ENCODE assay signal across 19 mouse cellular contexts in the genomic region with DNA sequence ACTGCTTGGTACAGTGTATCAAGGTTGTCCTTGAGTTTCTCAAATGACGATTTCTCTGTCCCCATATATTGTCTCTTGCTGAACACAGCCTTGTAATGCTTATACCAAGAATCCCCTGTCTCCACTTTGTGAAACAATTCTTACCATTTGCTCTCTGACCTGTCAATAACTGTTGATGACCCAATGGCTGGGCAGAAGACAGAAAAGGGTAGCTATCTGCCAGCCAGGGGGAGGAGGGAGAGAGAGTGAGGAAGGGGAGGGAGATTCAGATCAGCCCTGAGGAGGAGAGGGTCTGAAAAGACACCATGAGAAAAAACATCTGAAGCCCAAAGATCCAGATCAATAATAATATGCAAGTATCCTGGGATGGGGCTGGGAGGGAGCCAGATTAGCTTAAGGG. TPM values are rescaled to one million over a fixed set of nuclear protein-coding genes. Genes with fewer than 3 reads are reported as not detected.
A peak's percentile ranks its signal among the peaks of the same experiment; 100 is the strongest.
DNase-seq lines count a peak whose midpoint lies in the region; ATAC-seq and TF ChIP-seq lines count a peak whose summit lies in the region.
"Had no signal": no experiment of that assay in that cellular context is flagged by ENCODE, and none has a peak within 500 bp of the region (broad histone marks: within the 10 kb centered on the region; RNA-seq: fewer than 3 reads in every experiment).

No protein-coding gene starts in this region.

- no peaks in the 10 kb centered on the region for H3K36me3 ChIP-seq in hindbrain, embryonic 14.5 days (replicated peaks; ENCODE audit: control insufficient read depth, insufficient read depth)
- H3K36me3 ChIP-seq in hindbrain, embryonic 12.5 days, result no peaks in the 10 kb centered on the region
- no peaks in the 10 kb centered on the region for H3K36me3 ChIP-seq in midbrain, embryonic 14.5 days (ENCODE audit: control insufficient read depth, insufficient read depth, low read length)
- H3K36me3 ChIP-seq: forebrain, embryonic 10.5 days; heart, embryonic 12.5 days; heart, embryonic 15.5 days had no signal

- H3K27ac ChIP-seq in hindbrain, embryonic 14.5 days, result 0 out of 2 replicates have a peak overlapping the region, but pooled peaks have one; percentile 11
- H3K27ac ChIP-seq in hindbrain, embryonic 12.5 days, result no peak overlapping the region
- no peak overlapping the region for H3K27ac ChIP-seq in midbrain, embryonic 14.5 days (replicated peaks; ENCODE audit: low read depth, low read length)
- H3K27ac ChIP-seq in layer of hippocampus, adult 2 months, result no peak overlapping the region
- H3K27ac ChIP-seq: forebrain, embryonic 13.5 days; heart, embryonic 15.5 days had no signal

- no peak for TF ChIP-seq POLR2A in brain, embryonic 14.5 days (IDR thresholded peaks at IDR 0.05; ENCODE audit: borderline replicate concordance, extremely low read depth, insufficient read depth, insufficient read length, poor library complexity, severe bottlenecking)

- H3K9me3 ChIP-seq in hindbrain, embryonic 14.5 days (ENCODE audit: control insufficient read depth, low read length), result peaks cover 9% of the 10 kb centered on the region; the same call in 1 of the 2 replicates
- H3K9me3 ChIP-seq in hindbrain, embryonic 12.5 days (replicated peaks), result peaks cover 8% of the 10 kb centered on the region; the same call in 1 of the 2 replicates
- 0 out of 2 replicates have a peak, but pooled peaks cover 6% of the 10 kb centered on the region for H3K9me3 ChIP-seq in midbrain, embryonic 14.5 days (ENCODE audit: control insufficient read depth, low read length)

- H3K4me3 ChIP-seq in hindbrain, embryonic 14.5 days (replicated peaks; ENCODE audit: low read length), result no peak overlapping the region
- no peak overlapping the region for H3K4me3 ChIP-seq in hindbrain, embryonic 12.5 days
- no peak overlapping the region for H3K4me3 ChIP-seq in midbrain, embryonic 14.5 days (replicated peaks; ENCODE audit: low read depth, low read length)
- no peak overlapping the region for H3K4me3 ChIP-seq in layer of hippocampus, adult 2 months
- H3K4me3 ChIP-seq: forebrain, embryonic 10.5 days; forebrain, embryonic 13.5 days; heart, embryonic 12.5 days; heart, embryonic 15.5 days had no signal

- 0 out of 2 replicates have a peak, but pooled peaks cover 2% of the 10 kb centered on the region for H3K27me3 ChIP-seq in hindbrain, embryonic 14.5 days (ENCODE audit: control insufficient read depth, insufficient read depth, low read length)
- peaks cover 10% of the 10 kb centered on the region for H3K27me3 ChIP-seq in hindbrain, embryonic 12.5 days
- no peaks in the 10 kb centered on the region for H3K27me3 ChIP-seq in midbrain, embryonic 14.5 days (ENCODE audit: control insufficient read depth, insufficient read depth, low read length)
- H3K27me3 ChIP-seq: forebrain, embryonic 13.5 days; heart, embryonic 12.5 days; heart, embryonic 15.5 days had no signal

- peaks cover 8% of the 10 kb centered on the region for H3K4me1 ChIP-seq in hindbrain, embryonic 14.5 days (replicated peaks; ENCODE audit: control insufficient read depth, insufficient read depth, low read length)
- peaks cover 13% of the 10 kb centered on the region for H3K4me1 ChIP-seq in hindbrain, embryonic 12.5 days
- H3K4me1 ChIP-seq in midbrain, embryonic 14.5 days (ENCODE audit: control insufficient read depth, insufficient read depth, low read length), result peaks cover 20% of the 10 kb centered on the region
- H3K4me1 ChIP-seq: heart, embryonic 12.5 days; heart, embryonic 15.5 days had no signal

- DNase-seq in hindbrain, embryonic 14.5 days (ENCODE audit: low spot score), result no peak
- DNase-seq in R1 (ENCODE audit: low read depth, low spot score), result peak; percentile 15
- peak; percentile 51 for DNase-seq in brain, embryonic 14.5 days (ENCODE audit: low read depth)
- peak; percentile 54 for DNase-seq in midbrain, embryonic 14.5 days
- DNase-seq in adipocyte (ENCODE audit: low spot score), result no peak
- DNase-seq in layer of hippocampus, adult 2 months (ENCODE audit: low spot score in 2 of 2), result no peak
- DNase-seq in cerebellum, postnatal 25 days, result no peak
- DNase-seq: cerebellum, adult 11 months; gastrocnemius, postnatal 25 days had no signal

- H3K4me2 ChIP-seq in hindbrain, embryonic 14.5 days (replicated peaks), result no peak overlapping the region
- H3K4me2 ChIP-seq in hindbrain, embryonic 12.5 days (replicated peaks), result no peak overlapping the region
- H3K4me2 ChIP-seq in midbrain, embryonic 14.5 days (ENCODE audit: low read length), result no peak overlapping the region
- H3K4me2 ChIP-seq: forebrain, embryonic 13.5 days; heart, embryonic 12.5 days; heart, embryonic 15.5 days had no signal

- no peak for TF ChIP-seq CTCF in brain, embryonic 14.5 days (IDR thresholded peaks at IDR 0.05; ENCODE audit: borderline replicate concordance, extremely low read depth, insufficient read depth, insufficient read length)
- TF ChIP-seq CTCF in layer of hippocampus, adult 2 months (conservative IDR thresholded peaks at IDR 0.05), result no peak

- 70% methylated on average over 1 of the region's 1 CpGs for WGBS in hindbrain, embryonic 14.5 days
- WGBS in hindbrain, embryonic 12.5 days, result 85% methylated on average over 1 of the region's 1 CpGs
- WGBS in midbrain, embryonic 14.5 days, result 83% methylated on average over 1 of the region's 1 CpGs

- no peak; the same call in 1 of the 2 replicates for ATAC-seq in hindbrain, embryonic 14.5 days (ENCODE audit: low FRiP score)
- ATAC-seq in hindbrain, embryonic 12.5 days (ENCODE audit: low FRiP score), result no peak
- ATAC-seq in midbrain, embryonic 14.5 days (ENCODE audit: low FRiP score, low TSS enrichment), result peak; percentile 43; the same call in 1 of the 2 replicates
- ATAC-seq: activated CD4-positive, CD25-positive, alpha-beta regulatory T cell, adult 4 months; CD4-positive, CD25-positive, alpha-beta regulatory T cell, adult 4 months; intestine, postnatal 0 days had no signal

- H3K9ac ChIP-seq in hindbrain, embryonic 14.5 days, result no peak overlapping the region
- no peak overlapping the region for H3K9ac ChIP-seq in hindbrain, embryonic 12.5 days
- H3K9ac ChIP-seq in midbrain, embryonic 14.5 days (replicated peaks; ENCODE audit: low read length), result no peak overlapping the region
- H3K9ac ChIP-seq: forebrain, embryonic 13.5 days; heart, embryonic 12.5 days; heart, embryonic 15.5 days had no signal

RNA-seq across cellular contexts. Expression of a gene that starts 37.9 kb away (rescaled TPM):
- 0.18 and 0.19 TPM in 2 replicates for polyA plus RNA-seq in hindbrain, embryonic 14.5 days (2014; fragmentation: Nextera tagmentation; extraction: Ambion mirVana)
- polyA plus RNA-seq in hindbrain, embryonic 12.5 days (2016; fragmentation: Nextera tagmentation; extraction: Ambion mirVana), result 0.13 TPM in 1 of 2 replicates, not detected in the other
- 0.04 and 0.11 TPM in 2 replicates for polyA plus RNA-seq in brain, embryonic 14.5 days (2012; rRNA removed)
- 0.12 TPM in 1 of 2 replicates, not detected in the other for polyA plus RNA-seq in midbrain, embryonic 14.5 days (2014; fragmentation: Nextera tagmentation; extraction: Ambion mirVana)
- under 1 TPM; 0.13 to 0.25 TPM for total RNA-seq in layer of hippocampus, adult 2 months (2021)
- total RNA-seq: MEL had no signal
- polyA plus RNA-seq: activated CD4-positive, CD25-positive, alpha-beta regulatory T cell, adult 4 months; CD4-positive, CD25-positive, alpha-beta regulatory T cell, adult 4 months; embryonic facial prominence, embryonic 11.5 days; forebrain, embryonic 10.5 days; forebrain, embryonic 13.5 days had no signal

Comparison
In these comparisons a context has a peak if more than half of its experiments do, and no peak if none do; other contexts are left out.
1. DNase-seq: peak in R1 (single experiment), brain, embryonic 14.5 days (single experiment) and midbrain, embryonic 14.5 days (single experiment); none in hindbrain, embryonic 14.5 days (single experiment), adipocyte (single experiment), layer of hippocampus, adult 2 months (0 of 2) and cerebellum, postnatal 25 days (0 of 2).